Mouse (Mus musculus) bone marrow macrophage, adult 2 months (primary cell): ENCODE measurements at regions not wholly inside any gene's neighbourhood (a gene's known extent, or its start where the extent isn't known, plus 50 kb on each side); places are given as distances from the start of the nearest gene placed in this dataset.

Experiments used
- CTCF ChIP-seq: IDR thresholded peaks from 2 replicates; pipeline ENCODE4 v1.5.1; 2012; ENCODE audit warnings: low read depth, mild to moderate bottlenecking, low read length, moderate library complexity
- POLR2A ChIP-seq: IDR thresholded peaks from 2 replicates; pipeline ENCODE4 v1.6.1; 2012; ENCODE audit warnings: mild to moderate bottlenecking, low read depth, low read length, borderline replicate concordance

DNA sequence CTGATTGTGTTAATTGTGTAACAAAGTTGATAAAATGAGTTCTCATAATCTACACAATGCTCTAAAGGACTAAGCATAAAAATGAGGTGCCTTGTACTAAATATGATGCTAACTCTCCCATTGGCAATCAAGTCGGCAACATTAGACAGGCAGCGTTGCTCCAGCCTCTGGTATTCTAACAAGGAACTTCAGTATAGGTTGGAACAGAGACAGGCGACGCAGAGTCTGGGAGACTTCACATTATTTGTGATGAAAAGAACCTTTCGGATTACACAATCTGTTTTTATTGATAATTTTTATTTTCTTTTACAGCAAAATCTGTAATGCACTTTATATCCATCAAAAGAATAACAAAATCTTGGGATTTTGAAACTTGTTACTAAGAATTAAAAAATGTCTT, 94.4 kb upstream of the Cav2 start:
- TF ChIP-seq CTCF (no peak), POLR2A (no peak)
